Mouse (Mus musculus) bone marrow macrophage, adult 2 months (primary cell): ENCODE measurements around the gene 2700097O09Rik.

Experiments
- CTCF ChIP-seq: IDR thresholded peaks from 2 replicates; pipeline ENCODE4 v1.5.1; 2012; ENCODE audit warnings: low read depth, mild to moderate bottlenecking, low read length, moderate library complexity
- POLR2A ChIP-seq: IDR thresholded peaks from 2 replicates; pipeline ENCODE4 v1.6.1; 2012; ENCODE audit warnings: mild to moderate bottlenecking, low read depth, low read length, borderline replicate concordance

- TF ChIP-seq CTCF, result no peak
- no peak for TF ChIP-seq POLR2A
These were observed 25.2 kb downstream of the 2700097O09Rik start for GRCm38 (mm10) chr12:55054551-55055241.
